Mouse (Mus musculus) liver, adult 2 months (tissue): ENCODE measurements at regions not wholly inside any gene's neighbourhood (a gene's known extent, or its start where the extent isn't known, plus 50 kb on each side); places are given as distances from the start of the nearest gene placed in this dataset.
A peak's percentile ranks its signal among the peaks of the same experiment; 100 is the strongest.

ENCODE experiments used
- DNase-seq: peaks from one replicate; pipeline ENCODE4 v3.0.0-alpha.2; 2011; ENCODE audit warnings: low read depth, low spot score; ENCODE audit errors: extremely low read depth
- H3K27ac ChIP-seq: fragments of 200-500 bp; replicated peaks from 2 replicates; pipeline ENCODE4 v1.5.1; 2012; ENCODE audit warnings: low read depth, mild to moderate bottlenecking, control low read depth, inconsistent platforms, low read length; ENCODE audit not compliant: insufficient read depth
- H3K27me3 ChIP-seq: fragments of 200-500 bp; 2 replicates; pipeline ENCODE4 v1.6.1; 2012; ENCODE audit warnings: mild to moderate bottlenecking, moderate library complexity, low read length, inconsistent platforms; ENCODE audit not compliant: control insufficient read depth, insufficient read depth
- H3K36me3 ChIP-seq: fragments of 200-500 bp; 2 replicates; pipeline ENCODE4 v1.6.1; 2012; ENCODE audit warnings: low read length, inconsistent platforms; ENCODE audit not compliant: control insufficient read depth, insufficient read depth
- H3K4me1 ChIP-seq: fragments of 200-500 bp; 2 replicates; pipeline ENCODE4 v1.6.1; 2011; ENCODE audit warnings: low read length; ENCODE audit not compliant: control insufficient read depth, insufficient read depth
- H3K4me3 ChIP-seq: fragments of 200-500 bp; 2 replicates; pipeline ENCODE4 v1.5.1; 2011; ENCODE audit warnings: low read depth, mild to moderate bottlenecking, control low read depth, low read length, moderate library complexity; ENCODE audit not compliant: insufficient read depth
- H3K79me2 ChIP-seq: fragments of 200-500 bp; 2 replicates; pipeline ENCODE4 v1.6.1; 2012; ENCODE audit warnings: inconsistent platforms, mild to moderate bottlenecking, low read length, moderate library complexity; ENCODE audit not compliant: control insufficient read depth, insufficient read depth
- H3K9ac ChIP-seq: fragments of 200-500 bp; 2 replicates; pipeline ENCODE4 v1.6.1; 2012; ENCODE audit warnings: low read depth, mild to moderate bottlenecking, control low read depth, inconsistent platforms, low read length
- CTCF ChIP-seq: fragments of 200-500 bp; IDR thresholded peaks from 2 replicates; pipeline ENCODE4 v1.5.1; 2011; ENCODE audit warnings: low read depth, low read length, control low read depth
- POLR2A ChIP-seq: fragments of 200-500 bp; IDR thresholded peaks from 2 replicates; pipeline ENCODE4 v1.6.1; 2011; ENCODE audit warnings: low read length, control low read depth; ENCODE audit not compliant: insufficient read depth; ENCODE audit errors: extremely low read depth
- WGBS: fragments of 180-500 bp; shearing (Covaris S2); methylation state at CpG from one replicate; pipeline ENCODE4 v1.1.7; 2018; 5-methylcytosine and 5-hydroxymethylcytosine counted together

- H3K9ac ChIP-seq = no peak overlapping the region
- TF ChIP-seq CTCF (no peak), POLR2A (no peak)
- no peak overlapping the region for H3K4me3 ChIP-seq
- H3K27ac ChIP-seq = no peak overlapping the region
- 38% methylated on average over 3 of the region's 3 CpGs for WGBS
- H3K79me2 ChIP-seq = no peaks in the 10 kb centered on the region
- H3K36me3 ChIP-seq = no peaks in the 10 kb centered on the region
- DNase-seq = peak; percentile 76
- H3K4me1 ChIP-seq = peaks cover 12% of the 10 kb centered on the region
- H3K27me3 ChIP-seq = no peaks in the 10 kb centered on the region
Observed at GRCm38 (mm10) chr16:76199006-76199405, 174.6 kb downstream of the Nrip1 start.

DNA sequence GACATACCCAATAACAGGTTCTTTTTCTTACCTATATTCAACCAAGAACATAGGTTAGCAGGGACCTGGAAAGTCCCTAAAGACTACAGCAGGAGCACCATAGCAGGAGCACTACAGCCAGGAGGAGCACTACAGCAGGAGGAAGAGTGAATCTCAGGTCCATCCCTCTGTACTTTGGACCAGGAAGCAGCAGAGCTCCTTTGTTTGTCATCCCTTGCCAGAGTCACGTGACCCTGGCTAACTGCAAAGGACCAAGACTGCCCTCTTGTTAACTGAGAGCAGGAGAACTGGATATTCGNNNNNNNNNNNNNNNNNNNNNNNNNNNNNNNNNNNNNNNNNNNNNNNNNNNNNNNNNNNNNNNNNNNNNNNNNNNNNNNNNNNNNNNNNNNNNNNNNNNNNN is 172.2 kb upstream of the Samsn1 start:
- no peak overlapping the region for H3K4me3 ChIP-seq
- no peaks in the 10 kb centered on the region for H3K27me3 ChIP-seq
- 63% methylated on average over 2 of the region's 2 CpGs for WGBS
- no peaks in the 10 kb centered on the region for H3K36me3 ChIP-seq
- H3K4me1 ChIP-seq = no peaks in the 10 kb centered on the region
- H3K79me2 ChIP-seq = no peaks in the 10 kb centered on the region
- no peak overlapping the region for H3K9ac ChIP-seq
- no peak overlapping the region for H3K27ac ChIP-seq
- TF ChIP-seq CTCF = no peak
- no peak for TF ChIP-seq POLR2A
- no peak for DNase-seq

GRCm38 (mm10) chr16:76191135-76191534 is 169.1 kb upstream of the Samsn1 start:
- no peak for DNase-seq
- Histone ChIP-seq H3K79me2 (no peaks in the 10 kb centered on the region), H3K36me3 (no peaks in the 10 kb centered on the region), H3K27ac (no peak overlapping the region), H3K27me3 (no peaks in the 10 kb centered on the region), H3K4me3 (no peak overlapping the region), H3K9ac (no peak overlapping the region), H3K4me1 (no peaks in the 10 kb centered on the region)
- 97% methylated on average over 10 of the region's 10 CpGs for WGBS
- TF ChIP-seq CTCF = no peak
- TF ChIP-seq POLR2A = no peak

DNA sequence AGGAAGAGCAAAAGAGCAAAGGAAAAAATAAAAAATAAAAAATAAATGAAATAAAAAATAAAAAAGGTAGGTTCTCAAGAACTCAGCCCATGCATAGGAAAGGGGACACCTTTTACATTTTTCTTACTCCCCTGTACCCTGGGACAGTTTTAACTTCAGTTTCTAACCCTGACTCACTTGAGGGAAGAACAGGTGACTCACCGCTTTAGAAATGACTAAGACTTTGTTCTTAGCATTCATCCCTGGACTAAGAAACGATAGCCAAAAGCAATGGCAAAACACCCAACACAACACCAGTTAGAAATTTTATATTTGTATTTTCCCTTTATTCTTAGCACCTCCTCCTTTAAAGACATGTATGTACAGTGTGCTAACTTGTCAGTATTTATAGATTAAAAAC is 161.5 kb upstream of the Samsn1 start:
- H3K4me1 ChIP-seq = peaks cover 1% of the 10 kb centered on the region; the same call in 1 of the 2 replicates
- WGBS = 90% methylated on average over 2 of the region's 2 CpGs
- H3K4me3 ChIP-seq = no peak overlapping the region
- no peak overlapping the region for H3K9ac ChIP-seq
- H3K27ac ChIP-seq = no peak overlapping the region
- TF ChIP-seq CTCF (no peak), POLR2A (no peak)
- H3K36me3 ChIP-seq = no peaks in the 10 kb centered on the region
- no peaks in the 10 kb centered on the region for H3K79me2 ChIP-seq
- DNase-seq = no peak
- H3K27me3 ChIP-seq = peaks cover 6% of the 10 kb centered on the region; the same call in 1 of the 2 replicates

DNA sequence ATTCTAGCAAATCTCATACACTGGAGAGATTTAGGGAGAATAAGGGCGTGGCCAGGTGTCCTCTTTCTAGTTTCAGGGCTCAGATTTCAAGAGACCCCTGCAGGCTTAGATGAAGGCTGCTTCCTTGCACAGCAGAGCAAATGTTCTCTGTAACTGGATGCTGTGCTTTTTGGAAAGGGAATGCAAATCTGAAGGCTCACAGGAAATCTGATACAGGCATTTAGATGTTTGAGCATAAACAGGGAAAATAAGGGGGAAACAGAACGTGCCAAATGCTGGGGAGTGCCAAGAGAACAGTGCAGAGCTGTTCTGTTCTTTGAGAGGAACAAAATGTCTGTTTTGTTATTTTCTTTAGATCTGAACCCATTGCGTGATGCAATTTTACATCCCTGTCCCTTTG is 161.0 kb upstream of the Samsn1 start:
- Histone ChIP-seq H3K27ac (no peak overlapping the region), H3K4me1 (peaks cover 1% of the 10 kb centered on the region; the same call in 1 of the 2 replicates), H3K4me3 (no peak overlapping the region), H3K27me3 (peaks cover 6% of the 10 kb centered on the region; the same call in 1 of the 2 replicates), H3K36me3 (no peaks in the 10 kb centered on the region), H3K9ac (no peak overlapping the region), H3K79me2 (no peaks in the 10 kb centered on the region)
- no peak for TF ChIP-seq CTCF
- TF ChIP-seq POLR2A = no peak
- WGBS = 61% methylated on average over 3 of the region's 3 CpGs
- no peak for DNase-seq

- no peaks in the 10 kb centered on the region for H3K36me3 ChIP-seq
Observed at GRCm38 (mm10) chr16:76181596-76181995, 159.5 kb upstream of the Samsn1 start.

More at GRCm38 (mm10) chr16:76181596-76181995, 159.5 kb upstream of the Samsn1 start:
- H3K27me3 ChIP-seq = peaks cover 6% of the 10 kb centered on the region; the same call in 1 of the 2 replicates
- DNase-seq = no peak
- H3K27ac ChIP-seq = no peak overlapping the region
- TF ChIP-seq POLR2A (no peak), CTCF (no peak)
- H3K4me1 ChIP-seq = peaks cover 1% of the 10 kb centered on the region; the same call in 1 of the 2 replicates
- H3K9ac ChIP-seq = no peak overlapping the region
- no peaks in the 10 kb centered on the region for H3K79me2 ChIP-seq
- WGBS = 75% methylated on average over 3 of the region's 3 CpGs
- H3K4me3 ChIP-seq = no peak overlapping the region
